Mouse (Mus musculus): Measurements from ENCODE around the gene Ctnnd2.

Gene Ctnnd2

GRCm38 (mm10) chr15:30512467-30512866 lies 340.1 kb downstream of the Ctnnd2 start:
- no peak for DNase-seq (ENCODE audit: low read depth, low spot score)

- DNase-seq (ENCODE audit: low read depth, low spot score), result no peak
Measured at GRCm38 (mm10) chr15:30513122-30513521, 340.7 kb downstream of the Ctnnd2 start.

GRCm38 (mm10) chr15:30515425-30515824 lies 343.0 kb downstream of the Ctnnd2 start:
- DNase-seq (ENCODE audit: low read depth, low spot score), result no peak

GRCm38 (mm10) chr15:30541459-30541858 lies 369.1 kb downstream of the Ctnnd2 start:
- no peak for DNase-seq (ENCODE audit: low read depth, low spot score)

- DNase-seq (ENCODE audit: low read depth, low spot score), result no peak
Measured at GRCm38 (mm10) chr15:30548263-30548662, 375.9 kb downstream of the Ctnnd2 start.

- DNase-seq (ENCODE audit: low read depth, low spot score), result no peak
Measured at GRCm38 (mm10) chr15:30550956-30551355, 378.6 kb downstream of the Ctnnd2 start.

GRCm38 (mm10) chr15:30553910-30554406 lies 381.6 kb downstream of the Ctnnd2 start:
- DNase-seq (ENCODE audit: low read depth, low spot score), result peak; percentile 13

- DNase-seq (ENCODE audit: low read depth, low spot score), result no peak
Measured at GRCm38 (mm10) chr15:30555787-30556186, 383.4 kb downstream of the Ctnnd2 start.

GRCm38 (mm10) chr15:30562375-30562774 lies 390.0 kb downstream of the Ctnnd2 start:
- no peak for DNase-seq (ENCODE audit: low read depth, low spot score)

GRCm38 (mm10) chr15:30564594-30564993 lies 392.2 kb downstream of the Ctnnd2 start:
- no peak for DNase-seq (ENCODE audit: low read depth, low spot score)

GRCm38 (mm10) chr15:30570254-30570800 lies 397.9 kb downstream of the Ctnnd2 start:
- no peak for DNase-seq (ENCODE audit: low read depth, low spot score)

GRCm38 (mm10) chr15:30587446-30587845 lies 415.1 kb downstream of the Ctnnd2 start:
- DNase-seq (ENCODE audit: low read depth, low spot score), result no peak

GRCm38 (mm10) chr15:30590865-30591264 lies 418.5 kb downstream of the Ctnnd2 start:
- DNase-seq (ENCODE audit: low read depth, low spot score), result no peak

GRCm38 (mm10) chr15:30595507-30595906 lies 423.1 kb downstream of the Ctnnd2 start:
- DNase-seq (ENCODE audit: low read depth, low spot score), result no peak

- DNase-seq (ENCODE audit: low read depth, low spot score), result no peak
Measured at GRCm38 (mm10) chr15:30610613-30611012, 438.2 kb downstream of the Ctnnd2 start.

GRCm38 (mm10) chr15:30615451-30615850 lies 443.1 kb downstream of the Ctnnd2 start:
- DNase-seq (ENCODE audit: low read depth, low spot score), result no peak

GRCm38 (mm10) chr15:30616861-30617260 lies 444.5 kb downstream of the Ctnnd2 start:
- DNase-seq (ENCODE audit: low read depth, low spot score), result no peak

GRCm38 (mm10) chr15:30617932-30618331 lies 445.5 kb downstream of the Ctnnd2 start:
- no peak for DNase-seq (ENCODE audit: low read depth, low spot score)

GRCm38 (mm10) chr15:30628524-30628923 lies 456.1 kb downstream of the Ctnnd2 start:
- no peak for DNase-seq (ENCODE audit: low read depth, low spot score)

GRCm38 (mm10) chr15:30632113-30632735 lies 459.8 kb downstream of the Ctnnd2 start:
- no peak for DNase-seq (ENCODE audit: low read depth, low spot score)

- no peak for DNase-seq (ENCODE audit: low read depth, low spot score)
Measured at GRCm38 (mm10) chr15:30633917-30634316, 461.5 kb downstream of the Ctnnd2 start.

GRCm38 (mm10) chr15:30634522-30634921 lies 462.1 kb downstream of the Ctnnd2 start:
- DNase-seq (ENCODE audit: low read depth, low spot score), result no peak

- DNase-seq (ENCODE audit: low read depth, low spot score), result no peak
Measured at GRCm38 (mm10) chr15:30640651-30641050, 468.3 kb downstream of the Ctnnd2 start.

Data from ES-CJ7 (cell line).